Mouse (Mus musculus) MEL (cell line): ENCODE measurements at regions not wholly inside any gene's neighbourhood (a gene's known extent, or its start where the extent isn't known, plus 50 kb on each side); places are given as distances from the start of the nearest gene placed in this dataset.

Experiments
- DNase-seq: peaks from one replicate; pipeline ENCODE4 v3.0.0; 2011; ENCODE audit warnings: low read depth, low spot score
- H3K27ac ChIP-seq: 2 replicates; pipeline ENCODE4 v1.5.1; 2012; ENCODE audit warnings: low read depth, mild to moderate bottlenecking, control low read depth, low read length, moderate library complexity; ENCODE audit not compliant: control insufficient read depth
- H3K27me3 ChIP-seq, 2 experiments: fragments of 150-350 bp in 1 of 2; sonication (generic) in 1 of 2; 2 replicates each; pipeline ENCODE4 v1.6.1; 2012; ENCODE audit warnings: low read length in 2 of 2, mild to moderate bottlenecking in 2 of 2, improper control_type of control experiment in 1 of 2, moderate library complexity in 1 of 2; ENCODE audit not compliant: insufficient read depth in 2 of 2, control insufficient read depth in 1 of 2
- H3K36me3 ChIP-seq, 2 experiments: 2 replicates each; pipeline ENCODE4 v1.6.1; 2012 to 2014; ENCODE audit warnings: low read length in 2 of 2, improper control_type of control experiment in 1 of 2, inconsistent platforms in 1 of 2, mild to moderate bottlenecking in 1 of 2; ENCODE audit not compliant: insufficient read depth in 2 of 2, control insufficient read depth in 1 of 2
- H3K4me1 ChIP-seq, 2 experiments: fragments of 150-350 bp in 1 of 2; sonication (generic) in 1 of 2; 2 replicates each; pipeline ENCODE4 v1.6.1; 2012; ENCODE audit warnings: low read length in 2 of 2, improper control_type of control experiment in 1 of 2, mild to moderate bottlenecking in 1 of 2; ENCODE audit not compliant: insufficient read depth in 2 of 2, control insufficient read depth in 1 of 2
- H3K4me3 ChIP-seq, 2 experiments: fragments of 150-350 bp in 1 of 2; sonication (generic) in 1 of 2; 2 replicates each; pipeline ENCODE4 v1.5.1; 2012; ENCODE audit warnings: low read depth in 2 of 2, low read length in 2 of 2, mild to moderate bottlenecking in 2 of 2, moderate library complexity in 2 of 2, control low read depth in 1 of 2, improper control_type of control experiment in 1 of 2; ENCODE audit not compliant: control insufficient read depth in 1 of 2, insufficient read depth in 1 of 2
- H3K79me2 ChIP-seq: 2 replicates; pipeline ENCODE4 v1.6.1; 2012; ENCODE audit warnings: mild to moderate bottlenecking, low read length, moderate library complexity; ENCODE audit not compliant: control insufficient read depth, poor library complexity, insufficient read depth
- H3K9ac ChIP-seq: 2 replicates; pipeline ENCODE4 v1.6.1; 2012; ENCODE audit warnings: low read depth, mild to moderate bottlenecking, control low read depth, low read length, moderate library complexity; ENCODE audit not compliant: control insufficient read depth, poor library complexity, severe bottlenecking
- H3K9me3 ChIP-seq: fragments of 150-350 bp; sonication (generic); replicated peaks from 2 replicates; pipeline ENCODE4 v1.6.1; 2012; ENCODE audit warnings: mild to moderate bottlenecking, low read length, improper control_type of control experiment, moderate library complexity; ENCODE audit not compliant: insufficient read depth
- BHLHE40 ChIP-seq: IDR thresholded peaks from 2 replicates; pipeline ENCODE4 v1.6.1; 2012; ENCODE audit warnings: low read depth, mild to moderate bottlenecking, inconsistent platforms, low read length, improper control_type of control experiment, borderline replicate concordance
- CHD1 ChIP-seq: IDR thresholded peaks from 2 replicates; pipeline ENCODE4 v1.6.1; 2012; ENCODE audit warnings: low read depth, mild to moderate bottlenecking, inconsistent platforms, low read length, improper control_type of control experiment
- ELF1 ChIP-seq: IDR thresholded peaks from 2 replicates; pipeline ENCODE4 v1.6.1; 2014; ENCODE audit warnings: low read depth, mild to moderate bottlenecking, inconsistent platforms, low read length, improper control_type of control experiment, moderate library complexity
- ETS1 ChIP-seq: IDR thresholded peaks from 2 replicates; pipeline ENCODE4 v1.6.1; 2012; ENCODE audit warnings: low read depth, mild to moderate bottlenecking, inconsistent platforms, low read length, improper control_type of control experiment, moderate library complexity
- GATA1 ChIP-seq: IDR thresholded peaks from 2 replicates; pipeline ENCODE4 v1.6.1; 2011; ENCODE audit warnings: low read depth, low read length, improper control_type of control experiment
- HCFC1 ChIP-seq: IDR thresholded peaks from 2 replicates; pipeline ENCODE4 v1.6.1; 2012; ENCODE audit warnings: low read depth, mild to moderate bottlenecking, inconsistent platforms, low read length, improper control_type of control experiment, moderate library complexity
- JUND ChIP-seq: IDR thresholded peaks from 2 replicates; pipeline ENCODE4 v1.6.1; 2011; ENCODE audit warnings: low read depth, mild to moderate bottlenecking, improper control_type of control experiment, low read length
- KAT2A ChIP-seq: conservative IDR thresholded peaks from 2 replicates; pipeline ENCODE4 v1.6.1; 2012; ENCODE audit warnings: low read depth, low read length, improper control_type of control experiment, inconsistent platforms
- MAZ ChIP-seq: IDR thresholded peaks from 2 replicates; pipeline ENCODE4 v1.6.1; 2012; ENCODE audit warnings: low read depth, mild to moderate bottlenecking, inconsistent platforms, low read length, improper control_type of control experiment
- MXI1 ChIP-seq: IDR thresholded peaks from 2 replicates; pipeline ENCODE4 v1.6.1; 2011; ENCODE audit warnings: mild to moderate bottlenecking, low read depth, low read length, improper control_type of control experiment
- MYC ChIP-seq: IDR thresholded peaks from 2 replicates; pipeline ENCODE4 v1.6.1; 2011; ENCODE audit warnings: low read depth, mild to moderate bottlenecking, low read length, improper control_type of control experiment, moderate library complexity
- NELFE ChIP-seq: IDR thresholded peaks from 2 replicates; pipeline ENCODE4 v1.6.1; 2011; ENCODE audit warnings: low read depth, low read length, improper control_type of control experiment
- POLR2A ChIP-seq, 2 experiments: IDR thresholded peaks; 2 replicates each; pipeline ENCODE4 v1.6.1; 2011 to 2012; ENCODE audit warnings: low read length in 2 of 2, mild to moderate bottlenecking in 2 of 2, control low read depth in 1 of 2, improper control_type of control experiment in 1 of 2, low read depth in 1 of 2, moderate library complexity in 1 of 2; ENCODE audit not compliant: control insufficient read depth in 1 of 2, insufficient read depth in 1 of 2, poor library complexity in 1 of 2
- POLR2AphosphoS5 ChIP-seq: IDR thresholded peaks from 2 replicates; pipeline ENCODE4 v1.6.1; 2012; ENCODE audit warnings: low read depth, borderline replicate concordance, mild to moderate bottlenecking, inconsistent platforms, low read length, moderate library complexity, mixed read lengths
- RCOR1 ChIP-seq: IDR thresholded peaks from 2 replicates; pipeline ENCODE4 v1.6.1; 2012; ENCODE audit warnings: low read depth, mild to moderate bottlenecking, inconsistent platforms, low read length, improper control_type of control experiment
- SIN3A ChIP-seq: IDR thresholded peaks from 2 replicates; pipeline ENCODE4 v1.6.1; 2012; ENCODE audit warnings: low read length, improper control_type of control experiment, inconsistent platforms
- SMC3 ChIP-seq: IDR thresholded peaks from 2 replicates; pipeline ENCODE4 v1.6.1; 2011; ENCODE audit warnings: low read depth, low read length, improper control_type of control experiment
- TAL1 ChIP-seq: IDR thresholded peaks from 2 replicates; pipeline ENCODE4 v1.6.1; 2012; ENCODE audit warnings: mild to moderate bottlenecking, inconsistent platforms, low read length, moderate library complexity, mixed read lengths
- TBP ChIP-seq: IDR thresholded peaks from 2 replicates; pipeline ENCODE4 v1.8.0; 2011; ENCODE audit warnings: low read depth, low read length, improper control_type of control experiment
- TCF12 ChIP-seq: IDR thresholded peaks from 2 replicates; pipeline ENCODE4 v1.6.1; 2014; ENCODE audit warnings: low read depth, mild to moderate bottlenecking, inconsistent platforms, low read length, improper control_type of control experiment, moderate library complexity
- UBTF ChIP-seq: IDR thresholded peaks from 2 replicates; pipeline ENCODE4 v1.6.1; 2012; ENCODE audit warnings: low read depth, mild to moderate bottlenecking, inconsistent platforms, low read length, improper control_type of control experiment, moderate library complexity, borderline replicate concordance; ENCODE audit not compliant: insufficient read depth
- USF1 ChIP-seq: IDR thresholded peaks from 2 replicates; pipeline ENCODE4 v1.6.1; 2014; ENCODE audit warnings: low read depth, mild to moderate bottlenecking, inconsistent platforms, low read length, improper control_type of control experiment, moderate library complexity
- USF2 ChIP-seq, 2 experiments: IDR thresholded peaks; 2 replicates each; pipeline ENCODE4 v1.6.1; 2011 to 2012; ENCODE audit warnings: improper control_type of control experiment in 2 of 2, low read length in 2 of 2, borderline replicate concordance in 1 of 2, inconsistent platforms in 1 of 2, low read depth in 1 of 2, mild to moderate bottlenecking in 1 of 2; ENCODE audit not compliant: insufficient read depth in 1 of 2
- ZC3H11A ChIP-seq: IDR thresholded peaks from 2 replicates; pipeline ENCODE4 v1.6.1; 2012; ENCODE audit warnings: low read depth, mild to moderate bottlenecking, inconsistent platforms, low read length, improper control_type of control experiment
- ZKSCAN1 ChIP-seq: IDR thresholded peaks from 2 replicates; pipeline ENCODE4 v1.6.1; 2012; ENCODE audit warnings: low read depth, mild to moderate bottlenecking, inconsistent platforms, low read length, improper control_type of control experiment, moderate library complexity
- ZMIZ1 ChIP-seq: IDR thresholded peaks from 2 replicates; pipeline ENCODE4 v1.6.1; 2012; ENCODE audit warnings: low read depth, mild to moderate bottlenecking, inconsistent platforms, low read length, improper control_type of control experiment, moderate library complexity
- ZNF384 ChIP-seq: IDR thresholded peaks from 2 replicates; pipeline ENCODE4 v1.6.1; 2012; ENCODE audit warnings: low read depth, mild to moderate bottlenecking, inconsistent platforms, low read length, improper control_type of control experiment

DNA sequence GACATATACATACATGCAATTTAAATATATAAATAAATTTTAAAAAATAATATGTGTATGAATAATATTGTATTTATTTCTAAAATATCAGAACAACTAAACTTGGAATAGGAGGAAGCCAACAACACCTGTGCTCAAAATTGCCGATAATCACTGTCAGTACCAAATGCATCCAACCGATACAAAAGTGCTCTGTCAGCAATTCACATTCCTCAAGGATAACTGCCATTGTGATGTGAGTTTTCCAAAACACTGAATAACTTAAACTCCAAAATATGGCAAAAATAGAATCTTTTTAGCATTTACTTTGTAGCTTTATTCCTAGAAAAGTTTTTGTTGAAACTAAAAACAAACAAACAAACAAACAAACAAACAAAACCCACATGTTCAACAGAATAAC lies 279.4 kb downstream of the Actr3 start:
- Histone ChIP-seq H3K79me2 (no peaks in the 10 kb centered on the region), H3K27me3 (no peaks in the 10 kb centered on the region), H3K9me3 (no peaks in the 10 kb centered on the region), H3K4me3 (no peak overlapping the region), H3K36me3 (no peaks in the 10 kb centered on the region), H3K9ac (no peak overlapping the region), H3K4me1 (no peaks in the 10 kb centered on the region), H3K27ac (no peak overlapping the region)
- TF ChIP-seq SMC3 (no peak), NELFE (no peak), CHD1 (no peak), ZMIZ1 (no peak), USF2 (IDR thresholded peaks at IDR 0.05; ENCODE audit: borderline replicate concordance in 1 of 2, insufficient read depth in 1 of 2, low read depth in 1 of 2, low read length in 2 of 2) (no peak), POLR2AphosphoS5 (no peak), TCF12 (no peak), SIN3A (no peak), MAZ (no peak), ELF1 (no peak), HCFC1 (no peak), ZC3H11A (no peak), BHLHE40 (no peak), UBTF (no peak), ZNF384 (no peak), MYC (no peak)
- no peak for DNase-seq

DNA sequence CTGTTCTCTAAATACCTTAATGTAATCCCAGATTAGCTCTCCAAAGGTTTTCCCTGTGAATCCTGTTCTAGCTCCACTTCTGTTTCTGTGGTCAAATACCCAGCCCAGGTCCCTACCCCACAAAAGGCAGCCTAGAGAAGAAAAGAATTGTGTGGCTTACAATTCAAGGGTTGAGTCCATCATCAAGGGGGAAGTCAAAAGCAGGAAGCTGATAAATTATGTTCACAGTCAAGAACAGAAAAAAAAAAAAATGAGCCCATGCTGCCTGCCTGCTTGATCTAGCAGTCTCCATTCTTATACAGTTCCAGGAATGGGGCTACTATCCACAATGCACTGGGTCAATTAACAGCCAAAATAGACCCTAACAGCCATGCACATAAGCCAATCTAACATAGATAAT lies 285.7 kb downstream of the Actr3 start:
- DNase-seq, result no peak

More for the DNA sequence above, 285.7 kb downstream of the Actr3 start:
- Histone ChIP-seq H3K9me3 (no peaks in the 10 kb centered on the region), H3K27ac (no peak overlapping the region), H3K79me2 (no peaks in the 10 kb centered on the region), H3K27me3 (no peaks in the 10 kb centered on the region), H3K36me3 (no peaks in the 10 kb centered on the region), H3K4me1 (no peaks in the 10 kb centered on the region), H3K4me3 (no peak overlapping the region)
- no peak for TF ChIP-seq ELF1
- TF ChIP-seq ZC3H11A, result no peak
- no peak for TF ChIP-seq ZNF384
- TF ChIP-seq ETS1, result no peak
- no peak for TF ChIP-seq BHLHE40
- no peak for TF ChIP-seq TCF12
- TF ChIP-seq SMC3, result no peak
- no peak for TF ChIP-seq NELFE
- no peak for TF ChIP-seq USF1
- TF ChIP-seq ZKSCAN1, result no peak
- no peak for TF ChIP-seq TBP
- TF ChIP-seq UBTF, result no peak
- no peak for TF ChIP-seq GATA1
- no peak for TF ChIP-seq TAL1
- no peak for TF ChIP-seq POLR2A (IDR thresholded peaks at IDR 0.05; ENCODE audit: control insufficient read depth in 1 of 2, insufficient read depth in 1 of 2, low read depth in 1 of 2, low read length in 2 of 2, poor library complexity in 1 of 2)
- no peak for TF ChIP-seq MXI1
- TF ChIP-seq JUND, result no peak
- TF ChIP-seq RCOR1, result no peak
- no peak for TF ChIP-seq ZMIZ1
- no peak for TF ChIP-seq KAT2A
- TF ChIP-seq, all 39 proteins: peak for 0
- H3K9ac ChIP-seq, result no peak overlapping the region
